Mouse (Mus musculus) spleen, adult 2 months (tissue): ENCODE data around the gene Adamtsl3. TPM values are rescaled to one million over a fixed set of nuclear protein-coding genes. Genes with fewer than 3 reads are reported as not detected.

ENCODE experiments used
- DNase-seq, 2 experiments: peaks; one replicate each; pipeline versions ENCODE4 v3.0.0 to v3.0.0-alpha.2; 2012 to 2021; ENCODE audit warnings: low spot score in 2 of 2, low read depth in 1 of 2
- H3K27ac ChIP-seq: fragments of 200-500 bp; 2 replicates; pipeline ENCODE4 v1.5.1; 2012; ENCODE audit warnings: low read length, inconsistent platforms; ENCODE audit not compliant: insufficient read depth
- H3K27me3 ChIP-seq: fragments of 200-500 bp; 2 replicates; pipeline ENCODE4 v1.6.1; 2012; ENCODE audit warnings: mild to moderate bottlenecking, moderate library complexity, low read length, inconsistent platforms; ENCODE audit not compliant: control insufficient read depth, insufficient read depth
- H3K36me3 ChIP-seq: fragments of 200-500 bp; 2 replicates; pipeline ENCODE4 v1.6.1; 2012; ENCODE audit warnings: mild to moderate bottlenecking, low read length, inconsistent platforms; ENCODE audit not compliant: control insufficient read depth, insufficient read depth
- H3K4me1 ChIP-seq: fragments of 200-500 bp; 2 replicates; pipeline ENCODE4 v1.6.1; 2011; ENCODE audit warnings: inconsistent platforms; ENCODE audit not compliant: control insufficient read depth, insufficient read depth, insufficient read length
- H3K4me3 ChIP-seq: fragments of 200-500 bp; 2 replicates; pipeline ENCODE4 v1.5.1; 2011; ENCODE audit warnings: mild to moderate bottlenecking, inconsistent platforms; ENCODE audit not compliant: insufficient read depth, insufficient read length; ENCODE audit errors: extremely low read depth
- CTCF ChIP-seq: fragments of 200-500 bp; IDR thresholded peaks from 2 replicates; pipeline ENCODE4 v1.5.1; 2011; ENCODE audit warnings: mild to moderate bottlenecking, inconsistent platforms; ENCODE audit not compliant: insufficient read depth, insufficient read length, insufficient replicate concordance; ENCODE audit errors: extremely low read depth
- POLR2A ChIP-seq: fragments of 200-500 bp; IDR thresholded peaks from 2 replicates; pipeline ENCODE4 v1.6.1; 2011; ENCODE audit warnings: low read depth, low read length, inconsistent platforms
- WGBS: fragments of 180-500 bp; shearing (Covaris S2); methylation state at CpG from one replicate; pipeline ENCODE4 v1.1.7; 2018; 5-methylcytosine and 5-hydroxymethylcytosine counted together
- polyA plus RNA-seq: library from polyadenylated mRNA; depleted of rRNA; stranded (reverse); fragments of >200 nt; gene quantifications from 2 replicates; pipeline ENCODE4 v1.2.3, GENCODE M21; 2012

Adamtsl3 gene
- polyA plus RNA-seq, 1 experiment, result 0.28 TPM

GRCm38 (mm10) chr7:82465437-82465836, 129.9 kb downstream of the Adamtsl3 start:
- no peak for TF ChIP-seq CTCF
- no peak for TF ChIP-seq POLR2A
- 65% methylated on average over 6 of the region's 6 CpGs for WGBS

GRCm38 (mm10) chr7:82476441-82477221, 141.1 kb downstream of the Adamtsl3 start:
- H3K4me1 ChIP-seq, result no peaks in the 10 kb centered on the region
- H3K36me3 ChIP-seq, result no peaks in the 10 kb centered on the region
- H3K4me3 ChIP-seq, result no peak overlapping the region
- TF ChIP-seq POLR2A, result no peak
- TF ChIP-seq CTCF, result no peak
- no peak for DNase-seq
- no peak overlapping the region for H3K27ac ChIP-seq
- no peaks in the 10 kb centered on the region for H3K27me3 ChIP-seq
- 86% methylated on average over 16 of the region's 16 CpGs for WGBS

More at GRCm38 (mm10) chr7:82465437-82465836, 129.9 kb downstream of the Adamtsl3 start:
- DNase-seq, result no peak
- H3K4me1 ChIP-seq, result no peaks in the 10 kb centered on the region
- H3K36me3 ChIP-seq, result no peaks in the 10 kb centered on the region
- no peak overlapping the region for H3K4me3 ChIP-seq
- no peak overlapping the region for H3K27ac ChIP-seq
- H3K27me3 ChIP-seq, result no peaks in the 10 kb centered on the region

- no peak for TF ChIP-seq POLR2A
- no peak for TF ChIP-seq CTCF
- H3K36me3 ChIP-seq, result no peaks in the 10 kb centered on the region
- no peak overlapping the region for H3K27ac ChIP-seq
- H3K4me3 ChIP-seq, result no peak overlapping the region
- no peak for DNase-seq
- H3K27me3 ChIP-seq, result no peaks in the 10 kb centered on the region
- no peaks in the 10 kb centered on the region for H3K4me1 ChIP-seq
- 78% methylated on average over 3 of the region's 3 CpGs for WGBS
These were observed 143.0 kb downstream of the Adamtsl3 start for GRCm38 (mm10) chr7:82478461-82478860.

GRCm38 (mm10) chr7:82478861-82479755, 143.6 kb downstream of the Adamtsl3 start:
- no peaks in the 10 kb centered on the region for H3K27me3 ChIP-seq
- H3K36me3 ChIP-seq, result no peaks in the 10 kb centered on the region
- no peak overlapping the region for H3K4me3 ChIP-seq
- WGBS, result 78% methylated on average over 10 of the region's 10 CpGs
- H3K4me1 ChIP-seq, result no peaks in the 10 kb centered on the region
- no peak for DNase-seq
- no peak overlapping the region for H3K27ac ChIP-seq
- TF ChIP-seq CTCF (no peak), POLR2A (no peak)

- Histone ChIP-seq H3K36me3 (no peaks in the 10 kb centered on the region), H3K4me1 (no peaks in the 10 kb centered on the region), H3K4me3 (no peak overlapping the region), H3K27me3 (no peaks in the 10 kb centered on the region), H3K27ac (no peak overlapping the region)
- TF ChIP-seq POLR2A, result no peak
- TF ChIP-seq CTCF, result no peak
- 85% methylated on average over 3 of the region's 3 CpGs for WGBS
- DNase-seq, result no peak
These were observed 147.9 kb downstream of the Adamtsl3 start for GRCm38 (mm10) chr7:82483426-82483825.

- H3K4me3 ChIP-seq, result no peak overlapping the region
- no peaks in the 10 kb centered on the region for H3K4me1 ChIP-seq
- WGBS, result 87% methylated on average over 5 of the region's 5 CpGs
- H3K36me3 ChIP-seq, result no peaks in the 10 kb centered on the region
- H3K27ac ChIP-seq, result no peak overlapping the region
- DNase-seq, result no peak
- TF ChIP-seq POLR2A (no peak), CTCF (no peak)
- no peaks in the 10 kb centered on the region for H3K27me3 ChIP-seq
These were observed 149.3 kb downstream of the Adamtsl3 start for GRCm38 (mm10) chr7:82484834-82485233.

GRCm38 (mm10) chr7:82485344-82485954, 150.0 kb downstream of the Adamtsl3 start:
- Histone ChIP-seq H3K36me3 (no peaks in the 10 kb centered on the region), H3K4me3 (no peak overlapping the region), H3K4me1 (no peaks in the 10 kb centered on the region), H3K27ac (no peak overlapping the region), H3K27me3 (no peaks in the 10 kb centered on the region)
- no peak for TF ChIP-seq CTCF
- TF ChIP-seq POLR2A, result no peak
- 76% methylated on average over 7 of the region's 7 CpGs for WGBS
- no peak for DNase-seq
